Mouse (Mus musculus) kidney, postnatal 25 days (tissue): ENCODE results near the gene Pkn1.

Experiments used
- DNase-seq, 2 experiments: peaks; one replicate each; pipeline ENCODE4 v3.0.0; 2021; ENCODE audit warnings: mixed read lengths in 2 of 2

Gene Pkn1

GRCm38 (mm10) chr8:83723447-83724083 is 24.6 kb upstream of the Pkn1 start:
- DNase-seq: no peak

- DNase-seq: no peak
These were observed 23.7 kb upstream of the Pkn1 start for GRCm38 (mm10) chr8:83722631-83723030.

GRCm38 (mm10) chr8:83721405-83722025 is 22.5 kb upstream of the Pkn1 start:
- DNase-seq: peak; percentile 82 to 91

- DNase-seq: no peak
These were observed 20.7 kb upstream of the Pkn1 start for GRCm38 (mm10) chr8:83719693-83720092.

GRCm38 (mm10) chr8:83719048-83719447 is 20.1 kb upstream of the Pkn1 start:
- no peak for DNase-seq

- DNase-seq: no peak
These were observed 17.6 kb upstream of the Pkn1 start for GRCm38 (mm10) chr8:83716563-83716962.

GRCm38 (mm10) chr8:83715771-83716170 is 16.8 kb upstream of the Pkn1 start:
- no peak for DNase-seq

GRCm38 (mm10) chr8:83715031-83715690 is 16.2 kb upstream of the Pkn1 start, which contains the start of gene Ddx39:
TSS of gene Ddx39 (plus strand) at chr8:83715177.
- peak; percentile 98 for DNase-seq

GRCm38 (mm10) chr8:83714676-83715030 is 15.7 kb upstream of the Pkn1 start:
- DNase-seq: no peak

- no peak for DNase-seq
These were observed 8.6 kb upstream of the Pkn1 start for GRCm38 (mm10) chr8:83707554-83707953.

- DNase-seq: no peak
These were observed 7.4 kb upstream of the Pkn1 start for GRCm38 (mm10) chr8:83706411-83706810.

- DNase-seq: no peak
These were observed 4.4 kb upstream of the Pkn1 start for GRCm38 (mm10) chr8:83703426-83703825.

GRCm38 (mm10) chr8:83700423-83701085 is 1.6 kb upstream of the Pkn1 start:
- DNase-seq: no peak

GRCm38 (mm10) chr8:83699566-83699965 is 587 bp upstream of the Pkn1 start:
- no peak for DNase-seq

GRCm38 (mm10) chr8:83698291-83698660 is 703 bp downstream of the Pkn1 start:
- peak; percentile 41 to 76 for DNase-seq

- DNase-seq: peak; percentile 67 to 91
These were observed 1.4 kb downstream of the Pkn1 start for GRCm38 (mm10) chr8:83697374-83698220.

- DNase-seq: peak; percentile 25 to 57
These were observed 3.5 kb downstream of the Pkn1 start for GRCm38 (mm10) chr8:83695351-83696106.

- DNase-seq: peak in 1 of 2 experiments; percentile 62
These were observed 4.4 kb downstream of the Pkn1 start for GRCm38 (mm10) chr8:83694369-83695160.

GRCm38 (mm10) chr8:83693609-83694236 is 5.3 kb downstream of the Pkn1 start:
- no peak for DNase-seq

- DNase-seq: no peak
These were observed 9.7 kb downstream of the Pkn1 start for GRCm38 (mm10) chr8:83689264-83689663.

GRCm38 (mm10) chr8:83684517-83684916 is 14.5 kb downstream of the Pkn1 start:
- no peak for DNase-seq
